Mouse (Mus musculus): ENCODE measurements around the gene Phlpp1.

DNA sequence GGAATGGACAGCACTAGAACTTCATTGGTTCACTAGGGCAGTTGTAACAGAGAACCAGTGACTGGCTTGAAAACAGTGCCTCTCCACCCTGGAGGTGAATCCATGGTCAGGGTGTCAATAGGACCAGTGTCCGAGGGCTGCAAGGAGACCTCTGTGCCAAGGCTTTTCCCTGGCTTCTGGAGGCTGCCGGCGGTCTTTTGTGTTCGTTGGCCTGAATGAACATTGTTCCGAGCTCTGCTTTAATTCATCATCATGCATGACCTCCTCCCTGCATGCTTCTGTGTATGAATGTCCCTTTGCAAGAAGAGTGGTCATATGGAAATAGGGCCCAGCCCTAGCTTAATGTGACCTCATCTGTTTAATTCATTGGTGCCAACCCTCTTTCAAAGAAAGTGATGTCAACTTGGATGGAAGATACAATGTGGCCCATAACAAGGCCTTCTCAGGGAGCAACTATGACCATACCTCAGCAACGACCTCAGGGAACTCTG, 231.5 kb downstream of the Phlpp1 start:
- TF ChIP-seq NANOG (IDR thresholded peaks at IDR 0.05; ENCODE audit: borderline replicate concordance, low read length) (no peak), CTCF (conservative IDR thresholded peaks at IDR 0.05; ENCODE audit: low read length) (no peak), POU5F1 (IDR thresholded peaks at IDR 0.05; ENCODE audit: borderline replicate concordance, low read length) (no peak)

All from E14TG2a.4 (cell line).